Mouse (Mus musculus) kidney, adult 9 months (tissue): ENCODE data around the gene Cdt1.

Experiments used
- DNase-seq: peaks from one replicate; pipeline ENCODE4 v3.0.0; 2022

The Cdt1 gene

DNA sequence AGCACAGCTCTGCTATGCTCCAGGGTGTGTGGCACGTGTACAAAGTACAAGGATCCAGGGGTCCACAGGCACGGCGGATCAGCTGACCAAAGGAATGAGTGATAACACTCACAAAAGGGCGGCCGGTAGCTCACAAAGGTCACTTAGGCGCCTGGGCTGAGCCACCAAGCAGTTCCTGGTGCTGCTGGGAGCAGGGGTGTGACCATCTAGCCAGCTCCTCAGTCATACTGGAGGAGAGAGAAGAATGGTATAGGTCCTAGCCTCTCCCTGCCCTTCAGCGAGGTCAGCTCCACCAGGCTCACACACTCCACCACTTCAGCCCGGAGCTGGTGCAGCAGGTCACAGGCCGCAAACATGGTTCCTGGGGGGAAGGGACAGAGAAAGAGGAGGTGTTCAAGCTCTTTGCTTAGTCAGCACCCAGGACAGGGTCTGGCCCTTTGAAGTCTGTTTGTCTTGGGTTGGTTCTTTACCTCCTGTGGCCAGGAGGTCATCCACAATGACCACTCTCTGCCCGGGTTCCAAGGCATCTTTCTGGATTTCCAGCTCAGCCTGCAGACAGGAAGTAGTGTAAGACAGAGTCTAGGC, 6.9 kb downstream of the Cdt1 start:
- DNase-seq, result peak; percentile 60

- no peak for DNase-seq
These were observed 7.5 kb downstream of the Cdt1 start for GRCm38 (mm10) chr8:122575286-122575685.

DNA sequence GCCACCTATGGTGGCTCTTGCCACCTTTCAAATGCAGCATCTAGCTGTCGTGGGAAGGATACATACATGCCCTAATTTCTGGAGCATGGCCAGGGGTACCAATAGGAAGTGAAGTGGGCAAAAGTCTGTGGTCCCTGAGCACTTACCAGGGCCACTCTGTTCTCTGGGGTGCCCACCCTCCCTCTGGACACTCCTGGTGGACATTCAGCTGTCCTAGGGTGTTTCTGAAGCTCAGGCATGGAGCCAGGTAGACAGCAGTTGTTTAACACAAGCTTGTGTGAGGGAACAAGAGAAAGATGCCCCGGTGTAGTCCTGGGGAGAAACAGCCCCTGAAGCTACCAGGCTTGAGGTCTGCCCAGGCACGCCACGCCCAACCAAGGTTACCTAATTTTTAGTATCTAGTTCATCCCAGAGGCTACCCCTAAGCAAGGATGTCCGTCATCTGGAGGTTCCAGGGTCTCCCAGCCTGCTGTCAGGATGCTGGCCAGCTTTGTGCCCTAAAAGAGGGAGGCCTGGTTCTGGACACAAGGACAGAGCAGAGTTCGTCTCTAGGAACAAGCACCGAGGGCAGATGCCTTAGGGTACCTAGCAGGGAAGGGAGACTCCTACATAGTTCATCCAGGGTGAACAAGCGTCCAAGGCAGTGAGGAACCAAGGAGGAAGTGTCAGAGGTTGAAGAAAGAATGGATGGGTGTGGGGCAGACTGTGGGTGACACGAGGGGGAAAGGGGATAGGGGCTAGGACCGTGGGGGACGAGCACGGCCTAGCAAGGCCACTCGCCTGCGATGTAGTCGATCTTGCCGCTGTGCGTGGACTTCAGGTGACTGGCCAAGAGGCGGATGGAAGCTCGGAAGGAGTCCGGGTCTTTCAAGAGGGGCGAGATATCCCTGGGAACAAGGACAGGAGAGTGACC, 8.2 kb downstream of the Cdt1 start:
- DNase-seq, result no peak

DNA sequence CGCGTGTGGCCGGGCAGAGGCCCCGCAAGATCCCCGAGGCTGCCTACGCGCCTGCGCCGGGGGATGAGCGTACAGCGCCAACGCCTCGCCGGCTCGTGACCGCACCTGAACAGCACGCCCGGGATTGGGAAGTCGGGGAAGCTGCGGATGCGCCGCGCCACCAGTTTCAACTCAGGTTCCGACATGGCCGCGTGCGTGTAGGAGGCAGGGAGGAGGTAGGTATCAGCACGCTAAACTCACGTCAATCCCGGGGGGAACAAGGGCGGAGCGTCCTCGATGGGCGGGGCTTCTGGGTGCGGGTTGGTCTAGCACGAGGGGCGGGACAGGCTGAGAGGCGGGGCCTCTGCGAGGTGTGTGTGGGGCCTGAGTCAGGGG, 8.8 kb downstream of the Cdt1 start, which contains the start of gene Aprt:
Gene Aprt (minus strand): TSS at position 262 of the 375 bp plus-strand sequence.
- peak; percentile 97 for DNase-seq

GRCm38 (mm10) chr8:122577116-122577515, 9.3 kb downstream of the Cdt1 start:
- no peak for DNase-seq

DNA sequence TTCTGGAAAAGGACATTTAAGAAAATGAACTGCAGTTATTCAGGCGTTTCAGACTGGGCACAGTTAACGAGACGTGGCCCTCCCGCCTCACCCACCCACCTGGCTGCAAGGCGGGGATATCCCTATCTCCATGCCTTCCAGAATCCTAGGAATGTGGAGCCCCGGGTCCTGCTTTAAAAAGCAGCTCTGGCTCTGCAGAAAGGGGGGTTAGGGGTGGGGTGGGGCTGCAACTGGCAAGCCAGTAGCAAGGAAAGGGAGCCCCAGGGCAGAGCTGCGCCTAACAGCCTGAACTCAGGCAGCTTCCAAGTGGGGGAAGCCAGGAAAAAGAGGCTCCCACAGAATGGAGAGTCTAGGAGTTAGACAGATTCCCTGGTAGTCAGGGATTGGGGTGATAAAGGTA, 11.4 kb downstream of the Cdt1 start:
- DNase-seq, result no peak

GRCm38 (mm10) chr8:122580926-122581325, 13.1 kb downstream of the Cdt1 start:
- no peak for DNase-seq

DNA sequence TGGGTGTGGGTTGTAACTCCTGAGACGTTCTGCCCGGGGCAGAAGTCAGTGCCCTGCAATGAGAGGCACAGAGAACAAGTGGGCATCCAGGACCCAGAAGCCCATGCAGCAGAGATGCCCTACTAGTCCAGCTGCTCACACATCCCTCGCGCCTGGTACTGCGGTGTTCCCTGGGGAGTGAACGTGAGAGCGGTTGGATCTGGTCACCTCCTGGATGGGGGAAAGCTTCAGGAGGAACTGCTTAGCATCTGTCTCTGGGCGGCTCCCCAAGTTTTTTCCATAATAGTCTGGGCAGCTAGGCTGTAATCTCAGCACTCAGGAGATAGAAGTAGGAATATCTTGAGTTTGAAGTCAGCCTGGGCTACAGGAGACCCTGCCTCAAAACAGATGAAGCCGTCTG, 17.2 kb downstream of the Cdt1 start:
- DNase-seq, result no peak

DNA sequence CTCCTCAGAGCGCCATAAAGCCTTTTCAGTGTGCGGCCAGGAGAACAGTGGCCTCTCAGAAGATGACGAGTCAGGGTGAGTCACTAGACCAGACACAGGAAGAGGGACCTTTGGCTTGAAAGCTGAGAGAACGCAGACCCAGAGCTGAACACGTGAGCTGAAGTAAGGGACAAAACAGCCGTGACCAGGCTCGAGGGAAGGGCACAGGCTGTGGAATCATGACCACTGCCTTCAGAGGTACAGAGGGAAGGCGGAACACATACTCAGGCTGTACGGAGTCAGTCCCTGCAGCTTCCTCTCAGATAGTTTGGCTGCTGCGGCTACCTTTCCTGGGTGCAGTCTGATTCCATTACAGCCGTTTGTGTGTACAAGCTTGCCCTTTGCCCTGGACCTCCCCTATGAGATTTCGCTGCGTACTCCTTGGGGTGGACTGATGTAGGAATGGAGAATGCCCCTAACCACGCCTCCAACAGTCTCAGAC, 17.6 kb downstream of the Cdt1 start:
- peak; percentile 49 for DNase-seq

- DNase-seq, result no peak
These were observed 18.4 kb downstream of the Cdt1 start for GRCm38 (mm10) chr8:122586171-122586570.

GRCm38 (mm10) chr8:122586749-122587148, 18.9 kb downstream of the Cdt1 start:
- no peak for DNase-seq

- no peak for DNase-seq
These were observed 25.4 kb downstream of the Cdt1 start for GRCm38 (mm10) chr8:122593240-122593639.

DNA sequence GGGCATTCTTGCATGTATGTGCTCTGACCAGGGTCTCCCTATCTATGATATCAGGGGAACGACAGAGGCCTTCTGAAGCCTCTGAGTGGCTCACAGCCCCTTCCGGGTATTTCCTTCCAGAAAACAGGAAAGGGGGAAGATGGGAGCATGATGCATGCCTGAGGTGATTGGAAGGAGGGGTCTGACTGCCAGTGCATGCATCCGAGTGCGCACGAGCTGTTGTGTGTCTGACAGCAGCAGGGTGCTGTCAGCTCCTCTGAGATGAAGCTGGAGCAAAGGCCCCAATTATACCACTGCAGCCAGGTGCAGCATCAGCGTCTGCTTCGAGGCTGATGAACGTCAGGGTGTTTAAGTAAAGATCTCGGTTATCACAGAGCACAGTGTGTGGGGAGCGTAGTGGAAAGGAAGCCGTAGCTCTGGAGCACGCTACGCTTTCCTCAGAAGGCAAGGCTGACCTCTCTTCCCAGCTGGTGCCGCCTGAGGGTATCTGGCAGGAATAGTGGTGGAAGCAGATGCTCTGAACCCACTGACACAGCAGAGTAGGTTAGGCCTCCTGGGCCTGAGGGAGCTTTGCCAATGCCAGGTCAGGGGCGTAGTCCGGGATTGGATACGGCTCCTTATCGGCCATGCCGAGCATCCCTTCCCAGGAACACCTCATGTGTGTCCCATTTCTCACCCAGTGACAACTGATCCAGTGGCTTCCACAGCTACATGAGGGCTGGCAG, 26.1 kb downstream of the Cdt1 start:
- no peak for DNase-seq

DNA sequence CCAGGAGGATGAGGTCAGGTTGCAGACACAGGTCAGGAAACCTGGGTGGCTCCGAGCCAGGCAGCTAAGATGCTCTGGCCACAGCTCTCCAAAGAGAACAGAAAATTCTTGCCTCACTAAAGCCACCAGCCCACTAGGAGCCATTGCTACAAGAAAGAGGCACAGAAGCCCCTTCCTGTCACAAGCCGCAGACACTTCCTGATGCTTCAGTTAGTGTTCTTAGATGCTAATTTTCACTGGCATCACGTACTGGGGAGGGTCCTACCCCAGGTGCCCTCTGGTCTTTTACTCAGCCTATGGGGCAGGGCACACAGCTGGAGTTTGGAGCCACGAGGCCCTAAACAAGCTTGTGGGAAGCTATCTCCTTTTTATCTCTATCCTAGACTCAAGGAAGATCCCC, 28.2 kb downstream of the Cdt1 start:
- DNase-seq, result no peak

DNA sequence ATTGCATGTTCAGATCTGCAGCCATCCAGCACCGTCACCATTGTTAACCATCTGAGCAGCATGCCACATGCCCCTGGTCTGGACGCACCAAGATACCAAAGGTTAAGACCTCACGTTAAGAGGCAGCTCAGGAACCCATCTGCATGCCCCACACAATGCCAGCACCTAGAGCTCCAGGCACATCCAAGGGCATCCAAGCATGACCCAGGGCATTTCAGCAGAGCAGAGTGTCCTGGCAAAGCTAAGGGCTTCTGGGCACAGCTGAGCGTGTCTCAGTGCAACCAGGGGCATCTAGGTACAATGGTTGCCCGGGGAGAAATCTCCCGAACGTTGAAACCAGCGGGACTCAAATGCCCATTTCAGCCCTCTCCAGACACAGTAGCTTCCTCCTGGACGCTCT, 32.9 kb downstream of the Cdt1 start:
- DNase-seq, result peak; percentile 90

DNA sequence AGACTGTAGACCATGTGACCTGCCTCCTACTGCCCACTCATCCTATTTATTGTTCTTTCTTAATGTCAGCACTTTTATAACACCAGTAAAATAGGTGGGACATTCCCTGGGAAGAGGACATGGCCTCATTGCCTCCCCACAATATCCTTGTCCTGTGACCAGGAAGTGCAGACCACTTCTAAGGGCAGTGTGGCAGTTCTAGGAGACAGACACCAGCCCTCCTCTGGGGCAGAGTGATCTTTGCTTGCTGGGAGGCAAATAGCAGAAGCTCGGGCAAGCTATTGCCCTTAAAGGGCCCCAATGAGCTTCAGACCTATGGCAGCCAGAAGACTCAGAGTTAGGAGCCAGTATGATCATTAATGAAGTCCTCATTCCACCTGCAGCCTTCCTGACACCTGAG, 36.8 kb downstream of the Cdt1 start:
- DNase-seq, result no peak

GRCm38 (mm10) chr8:122605367-122605766, 37.6 kb downstream of the Cdt1 start:
- DNase-seq, result no peak

GRCm38 (mm10) chr8:122606810-122607209, 39.0 kb downstream of the Cdt1 start:
- DNase-seq, result no peak

GRCm38 (mm10) chr8:122610209-122610608, 42.4 kb downstream of the Cdt1 start:
- no peak for DNase-seq

GRCm38 (mm10) chr8:122610612-122611277, 42.9 kb downstream of the Cdt1 start:
- peak; percentile 62 for DNase-seq

DNA sequence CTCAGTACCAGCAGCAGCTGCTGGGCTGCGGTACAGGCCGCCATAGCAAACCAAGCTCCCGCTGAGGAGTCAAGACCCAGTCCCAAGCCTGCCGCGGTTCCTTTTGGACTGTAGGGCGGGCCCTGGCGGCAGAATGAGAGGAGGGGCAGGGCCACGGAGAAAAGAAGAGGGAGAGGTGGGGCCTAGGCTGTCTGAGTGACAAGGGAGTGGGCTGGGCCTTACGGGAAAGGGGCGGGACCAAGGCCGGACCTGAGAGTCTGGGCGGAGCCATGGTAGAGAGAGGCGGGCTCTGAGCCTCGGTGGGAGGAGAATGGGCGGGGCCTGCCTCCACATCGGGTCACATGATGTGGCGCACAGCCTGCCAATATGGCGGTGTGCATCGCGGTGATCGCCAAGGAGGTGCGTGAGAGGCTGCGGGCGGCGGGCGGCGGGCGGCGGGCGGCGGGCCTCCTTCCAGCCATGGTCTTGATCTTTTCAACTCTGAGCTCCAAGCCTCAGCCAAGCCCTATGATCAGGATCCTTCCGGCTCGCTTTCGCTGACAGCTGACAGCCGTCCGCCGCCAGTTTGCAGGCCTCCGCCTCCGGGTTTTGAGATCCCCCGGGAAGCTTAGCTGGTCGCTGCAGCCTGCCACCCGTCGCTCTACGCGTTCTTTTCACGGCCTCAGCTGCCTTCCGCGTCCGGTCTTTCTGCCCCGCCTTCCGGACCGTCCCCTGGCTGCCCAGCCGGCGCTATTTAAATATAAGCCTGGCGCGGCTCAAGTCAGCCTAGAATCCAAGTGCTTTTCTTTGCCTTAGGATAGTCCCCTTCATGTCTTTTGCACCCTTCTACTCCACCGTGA, 43.7 kb downstream of the Cdt1 start, which contains the start of the genes Galns and Trappc2l:
Gene Galns (minus strand): TSS at position 169 of the 839 bp plus-strand sequence.
Gene Trappc2l (plus strand): TSS at position 346 of the 839 bp plus-strand sequence.
- DNase-seq, result peak; percentile 98
